Mouse (Mus musculus) kidney, postnatal 0 days (tissue): ENCODE results near the gene Hmgb1. TPM values are rescaled to one million over a fixed set of nuclear protein-coding genes. Genes with fewer than 3 reads are reported as not detected.
A peak's percentile ranks its signal among the peaks of the same experiment; 100 is the strongest.

Source experiments
- ATAC-seq: fragments of 200-750 bp; cut with Nextera tagmentation; replicated peaks from 2 replicates; pipeline ENCODE4 v1.8.0; 2017; ENCODE audit warnings: low read depth, moderate number of reproducible peaks, moderate TSS enrichment, moderate library complexity; ENCODE audit not compliant: low FRiP score
- DNase-seq: peaks from one replicate; pipeline ENCODE4 v3.0.0-alpha.2; 2016; ENCODE audit warnings: low spot score
- H3K27ac ChIP-seq: fragments of 300-500 bp; sonication (generic); 2 replicates; pipeline ENCODE4 v1.5.1; 2014; ENCODE audit warnings: mild to moderate bottlenecking
- H3K27me3 ChIP-seq: fragments of 300-500 bp; sonication (generic); 2 replicates; pipeline ENCODE4 v1.6.1; 2014; ENCODE audit warnings: low read length, mixed read lengths; ENCODE audit not compliant: insufficient read depth
- H3K36me3 ChIP-seq: fragments of 300-500 bp; sonication (generic); 2 replicates; pipeline ENCODE4 v1.6.1; 2014; ENCODE audit warnings: low read length, mixed read lengths; ENCODE audit not compliant: insufficient read depth
- H3K4me1 ChIP-seq: fragments of 300-500 bp; sonication (generic); replicated peaks from 2 replicates; pipeline ENCODE4 v1.6.1; 2014; ENCODE audit warnings: antibody characterized with exemption, low read length, mixed read lengths; ENCODE audit not compliant: insufficient read depth
- H3K4me2 ChIP-seq: fragments of 300-500 bp; sonication (generic); 2 replicates; pipeline ENCODE4 v1.6.1; 2014; ENCODE audit warnings: mild to moderate bottlenecking, low read length, moderate library complexity, mixed read lengths
- H3K4me3 ChIP-seq: fragments of 300-500 bp; sonication (generic); replicated peaks from 2 replicates; pipeline ENCODE4 v1.5.1; 2014; ENCODE audit warnings: low read depth, low read length
- H3K9ac ChIP-seq: fragments of 300-500 bp; sonication (generic); 2 replicates; pipeline ENCODE4 v1.6.1; 2014; ENCODE audit warnings: low read depth, low read length
- H3K9me3 ChIP-seq: fragments of 300-500 bp; sonication (generic); replicated peaks from 2 replicates; pipeline ENCODE4 v1.6.1; 2016; ENCODE audit warnings: low read length, inconsistent platforms, mixed read lengths
- CTCF ChIP-seq: IDR thresholded peaks from 2 replicates; pipeline ENCODE4 v1.5.1; 2016; ENCODE audit warnings: antibody characterized with exemption, low read depth, mild to moderate bottlenecking, moderate library complexity
- WGBS: fragments of 180-500 bp; shearing (Covaris S2); extraction: QIAGEN DNeasy Blood & Tissue Kit; methylation state at CpG from one replicate; pipeline ENCODE4 v1.1.7; 2014; 5-methylcytosine and 5-hydroxymethylcytosine counted together
- polyA plus RNA-seq: library from polyadenylated mRNA; unstranded; fragments of >200 nt; fragmentation: Nextera tagmentation; extraction: Ambion mirVana; gene quantifications from 2 replicates; pipeline ENCODE4 v1.2.1, GENCODE M21; 2015

Gene Hmgb1
- polyA plus RNA-seq, 1 experiment from 2014 or later, result 1,196 TPM

GRCm38 (mm10) chr5:149114587-149114986 lies 69.7 kb downstream of the Hmgb1 start:
- Histone ChIP-seq H3K27ac (no peak overlapping the region), H3K9me3 (no peaks in the 10 kb centered on the region), H3K27me3 (no peaks in the 10 kb centered on the region), H3K4me2 (no peak overlapping the region), H3K9ac (no peak overlapping the region), H3K36me3 (no peaks in the 10 kb centered on the region), H3K4me3 (no peak overlapping the region), H3K4me1 (no peaks in the 10 kb centered on the region)
- TF ChIP-seq CTCF, result no peak
- ATAC-seq (no peak), DNase-seq (peak; percentile 34)
- 59% methylated on average over 9 of the region's 9 CpGs for WGBS

DNA sequence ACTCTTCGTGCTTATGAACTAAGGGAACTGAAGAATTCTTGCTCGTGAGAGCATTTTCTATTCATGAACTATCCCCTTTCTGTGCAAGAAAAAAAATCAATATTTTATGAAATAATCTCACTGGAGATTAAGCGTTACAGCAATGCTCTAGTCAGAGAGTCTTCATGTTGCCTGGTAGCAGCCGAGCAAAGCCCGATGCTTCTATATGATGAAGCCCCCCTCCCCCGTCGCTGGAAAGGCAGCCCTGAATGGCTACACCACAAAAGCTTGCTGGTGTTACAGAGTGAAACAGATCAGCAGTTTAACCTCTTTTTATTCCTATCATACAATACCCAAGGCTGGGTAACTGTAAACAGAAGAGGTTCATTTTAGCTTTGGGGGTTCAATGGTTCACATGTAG lies 70.3 kb downstream of the Hmgb1 start:
- WGBS, result 83% methylated on average over 7 of the region's 7 CpGs
- Histone ChIP-seq H3K36me3 (no peaks in the 10 kb centered on the region), H3K4me2 (no peak overlapping the region), H3K9me3 (no peaks in the 10 kb centered on the region), H3K4me3 (no peak overlapping the region), H3K27me3 (no peaks in the 10 kb centered on the region), H3K27ac (no peak overlapping the region), H3K4me1 (no peaks in the 10 kb centered on the region), H3K9ac (no peak overlapping the region)
- ATAC-seq (no peak), DNase-seq (no peak)
- no peak for TF ChIP-seq CTCF

DNA sequence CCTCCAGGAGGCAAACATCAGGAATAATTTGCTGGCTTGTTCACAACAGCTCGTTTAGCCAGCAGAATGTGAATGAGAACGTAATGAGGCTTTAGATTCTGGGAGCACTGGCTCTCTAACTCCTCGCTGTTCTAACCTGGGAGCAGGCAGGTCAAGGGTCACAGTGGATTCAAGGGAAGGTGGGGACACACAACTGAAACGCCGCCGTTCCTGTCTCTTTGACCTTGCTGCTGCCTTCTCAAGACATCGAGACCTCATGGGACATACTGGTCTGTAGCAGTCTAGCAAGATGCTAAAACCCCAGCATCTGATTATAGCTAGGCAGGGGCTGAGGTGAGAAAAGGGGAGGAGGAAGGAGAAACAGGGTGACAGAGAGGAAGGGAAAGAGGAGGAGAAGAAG lies 70.8 kb downstream of the Hmgb1 start:
- H3K4me1 ChIP-seq, result no peaks in the 10 kb centered on the region
- no peak for TF ChIP-seq CTCF
- H3K27me3 ChIP-seq, result no peaks in the 10 kb centered on the region
- no peaks in the 10 kb centered on the region for H3K36me3 ChIP-seq
- no peaks in the 10 kb centered on the region for H3K9me3 ChIP-seq
- H3K27ac ChIP-seq, result no peak overlapping the region
- no peak overlapping the region for H3K9ac ChIP-seq
- DNase-seq (no peak), ATAC-seq (no peak)
- no peak overlapping the region for H3K4me3 ChIP-seq
- WGBS, result 71% methylated on average over 7 of the region's 7 CpGs
- no peak overlapping the region for H3K4me2 ChIP-seq

- Histone ChIP-seq H3K9me3 (no peaks in the 10 kb centered on the region), H3K4me1 (no peaks in the 10 kb centered on the region), H3K27ac (no peak overlapping the region), H3K9ac (no peak overlapping the region), H3K4me3 (no peak overlapping the region), H3K27me3 (no peaks in the 10 kb centered on the region), H3K36me3 (no peaks in the 10 kb centered on the region), H3K4me2 (no peak overlapping the region)
- DNase-seq, result no peak
- TF ChIP-seq CTCF, result no peak
- ATAC-seq, result no peak
- 80% methylated on average over 5 of the region's 5 CpGs for WGBS
Measured at GRCm38 (mm10) chr5:149112559-149112958, 71.7 kb downstream of the Hmgb1 start.

GRCm38 (mm10) chr5:149109220-149109619 lies 75.1 kb downstream of the Hmgb1 start:
- Histone ChIP-seq H3K9me3 (no peaks in the 10 kb centered on the region), H3K36me3 (no peaks in the 10 kb centered on the region), H3K4me3 (no peak overlapping the region), H3K9ac (no peak overlapping the region), H3K4me1 (no peaks in the 10 kb centered on the region), H3K27me3 (no peaks in the 10 kb centered on the region), H3K4me2 (no peak overlapping the region), H3K27ac (no peak overlapping the region)
- WGBS, result 85% methylated on average over 3 of the region's 3 CpGs
- no peak for TF ChIP-seq CTCF
- no peak for ATAC-seq
- no peak for DNase-seq

DNA sequence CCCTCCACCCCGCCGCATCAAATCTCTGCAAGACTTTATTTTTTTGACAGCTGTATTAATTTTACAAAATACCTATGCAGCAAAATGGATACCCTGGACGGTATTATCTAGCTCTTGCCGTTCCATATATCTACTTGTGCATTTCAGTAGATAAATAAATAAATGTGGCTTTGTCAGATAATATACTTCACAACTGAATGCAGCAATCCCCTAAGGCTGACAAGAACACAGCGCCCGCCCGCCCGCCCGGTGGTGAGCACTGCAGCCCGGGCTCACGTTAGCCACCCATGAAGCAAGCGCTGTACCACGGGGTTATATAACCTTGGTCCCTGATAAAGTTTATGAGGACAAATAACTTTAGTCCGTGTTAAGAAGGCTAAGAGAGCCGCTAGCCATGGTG lies 76.1 kb downstream of the Hmgb1 start:
- Histone ChIP-seq H3K27ac (no peak overlapping the region), H3K4me2 (no peak overlapping the region), H3K9me3 (no peaks in the 10 kb centered on the region), H3K9ac (no peak overlapping the region), H3K4me3 (no peak overlapping the region), H3K36me3 (no peaks in the 10 kb centered on the region), H3K27me3 (no peaks in the 10 kb centered on the region), H3K4me1 (no peaks in the 10 kb centered on the region)
- TF ChIP-seq CTCF, result no peak
- WGBS, result 87% methylated on average over 15 of the region's 15 CpGs
- ATAC-seq (no peak), DNase-seq (no peak)

- WGBS, result 60% methylated on average over 3 of the region's 3 CpGs
- no peak for DNase-seq
- ATAC-seq, result no peak
Measured at GRCm38 (mm10) chr5:149107566-149107965, 76.7 kb downstream of the Hmgb1 start.

More at GRCm38 (mm10) chr5:149107566-149107965, 76.7 kb downstream of the Hmgb1 start:
- Histone ChIP-seq H3K9me3 (no peaks in the 10 kb centered on the region), H3K36me3 (no peaks in the 10 kb centered on the region), H3K27ac (no peak overlapping the region), H3K4me3 (no peak overlapping the region), H3K27me3 (no peaks in the 10 kb centered on the region), H3K4me1 (no peaks in the 10 kb centered on the region), H3K4me2 (no peak overlapping the region), H3K9ac (no peak overlapping the region)
- TF ChIP-seq CTCF, result no peak
